Mouse (Mus musculus): ENCODE results near the gene Nav2. TPM values are rescaled to one million over a fixed set of nuclear protein-coding genes. Genes with fewer than 3 reads are reported as not detected.

The Nav2 gene
- total and polyA plus RNA-seq, 3 experiments, result 20.4 to 49.9 (median 34.4) TPM

DNA sequence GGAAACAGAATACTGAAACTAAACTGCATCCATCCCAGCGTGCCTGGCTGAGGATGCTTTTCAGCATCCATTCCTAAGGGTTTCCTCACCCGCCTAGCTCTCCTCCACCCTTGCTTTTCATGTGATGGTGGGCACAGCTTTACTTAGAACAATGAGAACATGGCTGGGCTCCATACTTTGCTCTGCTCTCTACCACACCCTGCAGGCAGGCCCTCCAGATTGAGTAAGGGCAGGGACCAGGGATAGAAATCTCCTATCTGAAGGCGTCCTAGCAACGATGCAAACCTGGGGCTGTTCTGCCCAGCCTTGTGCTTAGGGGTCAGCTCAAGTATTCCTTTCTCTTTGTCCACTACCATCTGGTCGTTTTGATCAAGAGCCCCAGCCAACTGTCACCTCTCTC is 183.4 kb downstream of the Nav2 start:
- H3K27ac ChIP-seq, result no peak overlapping the region
- TF ChIP-seq POLR2A (IDR thresholded peaks at IDR 0.05; ENCODE audit: insufficient read depth, low read depth, low read length) (no peak), CTCF (IDR thresholded peaks at IDR 0.05) (0 out of 2 replicates have a peak, but pooled peaks have one; percentile 9)
- no peaks in the 10 kb centered on the region for H3K36me3 ChIP-seq (ENCODE audit: control insufficient read depth, insufficient read depth, low read length)
- H3K79me2 ChIP-seq (replicated peaks; ENCODE audit: control insufficient read depth, insufficient read depth, low read length), result no peaks in the 10 kb centered on the region
- intact Hi-C loops (cut with DNase I), result no loop called here
- 49% methylated on average over 5 of the region's 5 CpGs for WGBS
- no peak for DNase-seq
- H3K4me1 ChIP-seq (ENCODE audit: control insufficient read depth, insufficient read depth, low read length), result no peaks in the 10 kb centered on the region; the same call in 1 of the 2 replicates
- no peak overlapping the region for H3K9ac ChIP-seq (ENCODE audit: low read depth, low read length)
- H3K27me3 ChIP-seq (ENCODE audit: control insufficient read depth, insufficient read depth, low read length), result no peaks in the 10 kb centered on the region
- H3K4me3 ChIP-seq, result no peak overlapping the region

DNA sequence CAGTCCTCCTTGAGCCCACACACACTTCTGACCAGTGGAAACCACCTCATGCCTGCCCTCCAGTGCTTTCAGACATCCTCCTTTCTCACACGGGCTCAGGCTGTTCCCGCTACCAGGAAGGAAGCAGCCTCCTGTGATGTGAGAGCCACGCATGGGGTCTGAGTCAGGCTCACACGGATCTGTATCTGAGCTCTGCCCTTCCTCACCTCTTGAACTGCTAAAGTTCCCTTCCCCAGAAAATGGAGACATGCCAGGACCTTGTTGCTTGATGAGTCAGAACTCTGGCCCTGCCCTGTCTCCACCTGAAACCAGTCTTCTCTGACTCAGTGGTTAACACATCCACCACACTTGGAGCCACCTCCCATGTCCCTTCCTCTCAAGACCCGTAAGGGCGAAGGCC is 185.1 kb downstream of the Nav2 start:
- H3K27ac ChIP-seq, result no peak overlapping the region
- TF ChIP-seq CTCF (IDR thresholded peaks at IDR 0.05) (no peak), EP300 (IDR thresholded peaks at IDR 0.05; ENCODE audit: insufficient read depth, low read depth, low read length) (no peak), POLR2A (IDR thresholded peaks at IDR 0.05; ENCODE audit: insufficient read depth, low read depth, low read length) (no peak)

DNA sequence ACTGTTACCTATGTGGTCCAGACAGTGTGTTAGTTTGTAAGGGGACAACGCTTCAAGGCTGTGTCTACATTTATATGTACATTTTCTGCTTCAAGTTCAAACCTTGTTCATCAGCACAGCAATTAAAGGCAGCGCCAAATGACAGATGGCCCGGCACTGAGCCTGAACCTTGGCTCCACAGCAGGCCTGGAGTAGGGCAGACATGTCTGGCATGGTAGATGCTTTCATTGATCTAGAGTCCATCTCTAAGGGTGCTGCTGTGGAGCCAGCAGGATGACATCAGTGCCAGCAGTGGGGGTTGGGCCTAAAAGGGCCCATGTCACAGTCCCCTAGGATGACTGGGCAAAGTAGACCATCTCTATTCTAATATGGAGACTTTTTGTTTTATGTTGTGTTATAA is 186.0 kb downstream of the Nav2 start:
- Histone ChIP-seq H3K9ac (ENCODE audit: low read depth, low read length) (no peak overlapping the region), H3K4me1 (ENCODE audit: control insufficient read depth, insufficient read depth, low read length) (no peaks in the 10 kb centered on the region), H3K27me3 (ENCODE audit: control insufficient read depth, insufficient read depth, low read length) (no peaks in the 10 kb centered on the region), H3K79me2 (replicated peaks; ENCODE audit: control insufficient read depth, insufficient read depth, low read length) (no peaks in the 10 kb centered on the region), H3K4me3 (no peak overlapping the region), H3K36me3 (ENCODE audit: control insufficient read depth, insufficient read depth, low read length) (no peaks in the 10 kb centered on the region), H3K27ac (no peak overlapping the region)
- no peak for DNase-seq
- intact Hi-C loops (cut with DNase I), result no loop called here
- no peak for TF ChIP-seq CTCF (IDR thresholded peaks at IDR 0.05)
- TF ChIP-seq POLR2A (IDR thresholded peaks at IDR 0.05; ENCODE audit: insufficient read depth, low read depth, low read length), result no peak
- no peak for TF ChIP-seq EP300 (IDR thresholded peaks at IDR 0.05; ENCODE audit: insufficient read depth, low read depth, low read length)
- WGBS, result 95% methylated on average over 3 of the region's 3 CpGs

More for the DNA sequence above, 185.1 kb downstream of the Nav2 start:
- H3K27me3 ChIP-seq (ENCODE audit: control insufficient read depth, insufficient read depth, low read length), result no peaks in the 10 kb centered on the region
- no peak overlapping the region for H3K4me3 ChIP-seq
- no peaks in the 10 kb centered on the region for H3K36me3 ChIP-seq (ENCODE audit: control insufficient read depth, insufficient read depth, low read length)
- H3K79me2 ChIP-seq (replicated peaks; ENCODE audit: control insufficient read depth, insufficient read depth, low read length), result no peaks in the 10 kb centered on the region
- intact Hi-C loops (cut with DNase I), result no loop called here
- H3K9ac ChIP-seq (ENCODE audit: low read depth, low read length), result no peak overlapping the region
- H3K4me1 ChIP-seq (ENCODE audit: control insufficient read depth, insufficient read depth, low read length), result no peaks in the 10 kb centered on the region
- DNase-seq, result no peak
- WGBS, result 50% methylated on average over 6 of the region's 6 CpGs

DNA sequence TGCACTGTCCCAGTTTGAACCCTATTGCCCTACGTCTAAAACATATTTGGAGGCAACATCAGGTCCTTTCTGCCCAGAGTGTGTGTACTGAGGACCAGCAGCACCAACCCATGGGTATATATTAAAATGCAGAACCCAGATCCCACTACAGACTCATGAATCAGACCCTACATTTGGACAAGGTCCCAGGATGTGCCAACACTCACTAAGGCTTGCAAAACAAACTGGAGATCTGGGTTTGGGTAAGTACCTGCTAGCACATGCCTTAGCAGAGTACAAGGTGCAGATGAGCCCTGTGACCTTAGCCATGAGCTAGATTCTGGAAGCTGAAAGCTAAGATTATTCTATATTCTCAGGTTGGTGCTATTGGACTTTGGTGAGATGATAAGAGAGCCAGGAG is 192.8 kb downstream of the Nav2 start:
- H3K36me3 ChIP-seq (ENCODE audit: control insufficient read depth, insufficient read depth, low read length), result no peaks in the 10 kb centered on the region
- no peak overlapping the region for H3K4me3 ChIP-seq
- no peaks in the 10 kb centered on the region for H3K4me1 ChIP-seq (ENCODE audit: control insufficient read depth, insufficient read depth, low read length)
- no peaks in the 10 kb centered on the region for H3K79me2 ChIP-seq (replicated peaks; ENCODE audit: control insufficient read depth, insufficient read depth, low read length)
- H3K27me3 ChIP-seq (ENCODE audit: control insufficient read depth, insufficient read depth, low read length), result no peaks in the 10 kb centered on the region
- H3K9ac ChIP-seq (ENCODE audit: low read depth, low read length), result no peak overlapping the region
- no peak for TF ChIP-seq CTCF (IDR thresholded peaks at IDR 0.05)
- no peak for TF ChIP-seq POLR2A (IDR thresholded peaks at IDR 0.05; ENCODE audit: insufficient read depth, low read depth, low read length)
- no peak for TF ChIP-seq EP300 (IDR thresholded peaks at IDR 0.05; ENCODE audit: insufficient read depth, low read depth, low read length)
- intact Hi-C loops (cut with DNase I), result no loop called here
- no peak for DNase-seq
- 69% methylated on average over 1 of the region's 1 CpGs for whole genome bisulfite sequencing
- no peak overlapping the region for H3K27ac ChIP-seq

DNA sequence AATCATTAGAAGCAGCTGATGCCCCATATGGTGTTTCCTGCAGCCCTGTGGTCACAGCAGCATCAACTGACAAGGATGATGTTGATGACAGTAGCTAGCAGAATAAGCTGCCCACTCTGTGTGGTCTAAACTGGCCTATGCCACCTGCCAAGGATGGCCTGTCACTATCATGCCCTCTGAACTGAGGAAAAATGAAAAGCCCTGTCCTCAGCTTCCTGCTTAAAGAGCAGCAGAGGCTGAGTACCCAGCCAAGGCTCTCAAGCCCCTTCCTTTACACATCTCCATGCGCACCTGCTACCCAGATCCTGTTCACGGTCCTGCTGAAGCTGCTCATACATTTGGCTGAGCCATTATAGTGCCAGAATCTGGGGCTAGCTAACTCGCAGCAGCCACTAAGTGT is 193.7 kb downstream of the Nav2 start:
- Histone ChIP-seq H3K79me2 (replicated peaks; ENCODE audit: control insufficient read depth, insufficient read depth, low read length) (no peaks in the 10 kb centered on the region), H3K36me3 (ENCODE audit: control insufficient read depth, insufficient read depth, low read length) (no peaks in the 10 kb centered on the region), H3K9ac (ENCODE audit: low read depth, low read length) (no peak overlapping the region), H3K4me1 (ENCODE audit: control insufficient read depth, insufficient read depth, low read length) (no peaks in the 10 kb centered on the region), H3K27ac (no peak overlapping the region), H3K27me3 (ENCODE audit: control insufficient read depth, insufficient read depth, low read length) (no peaks in the 10 kb centered on the region), H3K4me3 (no peak overlapping the region)
- TF ChIP-seq EP300 (IDR thresholded peaks at IDR 0.05; ENCODE audit: insufficient read depth, low read depth, low read length) (no peak), CTCF (IDR thresholded peaks at IDR 0.05) (no peak), POLR2A (IDR thresholded peaks at IDR 0.05; ENCODE audit: insufficient read depth, low read depth, low read length) (no peak)
- intact Hi-C loops (cut with DNase I), result no loop called here
- WGBS, result 87% methylated on average over 3 of the region's 3 CpGs
- DNase-seq, result no peak

DNA sequence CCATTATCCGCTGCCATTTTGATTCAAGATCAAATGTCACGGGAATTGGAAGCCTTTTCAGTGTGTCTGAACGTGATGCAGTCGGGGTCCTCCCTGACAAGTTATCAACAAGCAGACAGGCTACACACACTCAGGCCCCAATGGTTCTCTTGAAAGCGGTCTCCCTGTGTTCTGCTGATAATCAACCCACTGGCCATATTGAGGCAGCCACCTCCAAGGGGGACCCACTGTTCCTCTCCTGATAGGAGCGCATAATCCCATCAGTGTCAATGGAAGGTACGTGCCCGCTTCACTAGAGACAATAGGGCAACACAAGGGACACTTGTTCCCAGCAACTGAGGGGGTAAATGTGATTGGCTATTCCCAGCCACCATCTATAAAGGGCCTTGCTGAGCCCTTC is 195.9 kb downstream of the Nav2 start:
- no peaks in the 10 kb centered on the region for H3K27me3 ChIP-seq (ENCODE audit: control insufficient read depth, insufficient read depth, low read length)
- no peaks in the 10 kb centered on the region for H3K4me1 ChIP-seq (ENCODE audit: control insufficient read depth, insufficient read depth, low read length)
- DNase-seq, result no peak
- H3K79me2 ChIP-seq (replicated peaks; ENCODE audit: control insufficient read depth, insufficient read depth, low read length), result no peaks in the 10 kb centered on the region
- H3K27ac ChIP-seq, result no peak overlapping the region
- H3K4me3 ChIP-seq, result no peak overlapping the region
- 88% methylated on average over 8 of the region's 8 CpGs for WGBS
- H3K9ac ChIP-seq (ENCODE audit: low read depth, low read length), result no peak overlapping the region
- H3K36me3 ChIP-seq (ENCODE audit: control insufficient read depth, insufficient read depth, low read length), result no peaks in the 10 kb centered on the region
- intact Hi-C loops (cut with DNase I), result no loop called here
- no peak for TF ChIP-seq CTCF (IDR thresholded peaks at IDR 0.05)
- no peak for TF ChIP-seq EP300 (IDR thresholded peaks at IDR 0.05; ENCODE audit: insufficient read depth, low read depth, low read length)
- TF ChIP-seq POLR2A (IDR thresholded peaks at IDR 0.05; ENCODE audit: insufficient read depth, low read depth, low read length), result no peak

Measured in heart, adult 2 months (tissue).